In the genomic region with DNA sequence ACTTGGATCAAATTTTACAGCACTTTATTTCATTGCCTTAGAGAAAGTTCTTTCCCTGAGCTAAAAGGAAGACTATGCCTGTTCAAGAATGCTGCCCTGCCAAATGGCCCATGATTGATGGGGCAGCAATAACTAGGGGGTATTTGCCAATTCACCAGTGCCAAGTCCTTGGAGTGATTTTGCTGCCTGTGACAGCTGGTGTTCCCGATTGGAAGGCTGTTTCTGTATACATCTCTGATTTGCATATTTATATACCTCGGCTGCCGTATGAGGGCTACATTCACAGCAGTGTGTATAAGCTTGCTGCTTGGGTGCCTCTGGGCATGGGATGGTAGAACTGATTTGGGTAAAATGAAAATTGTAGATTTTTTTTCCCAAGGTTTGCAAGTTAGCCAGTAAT, we compare ENCODE assay signal across 10 mouse cellular contexts.
DNase-seq lines count a peak whose midpoint lies in the region; ATAC-seq lines count a peak whose summit lies in the region.
"Had no signal": no experiment of that assay in that cellular context is flagged by ENCODE, and none has a peak within 500 bp of the region (broad histone marks: within the 10 kb centered on the region; RNA-seq: fewer than 3 reads in every experiment).

No protein-coding gene starts in this region.

- WGBS in forebrain, embryonic 13.5 days: 28% methylated on average over 3 of the region's 3 CpGs
- 80% methylated on average over 3 of the region's 3 CpGs for WGBS in forebrain, embryonic 10.5 days
- 16% methylated on average over 3 of the region's 3 CpGs for WGBS in hindbrain, embryonic 13.5 days

- H3K4me1 ChIP-seq in forebrain, embryonic 13.5 days: peaks cover 15% of the 10 kb centered on the region
- H3K4me1 ChIP-seq in forebrain, embryonic 10.5 days: no peaks in the 10 kb centered on the region
- H3K4me1 ChIP-seq in hindbrain, embryonic 13.5 days (replicated peaks): peaks cover 5% of the 10 kb centered on the region; the same call in 1 of the 2 replicates

- DNase-seq in forebrain, embryonic 10.5 days (ENCODE audit: extremely low spot score, low spot score): no peak
- peak; percentile 38 for DNase-seq in right cerebral cortex, adult 18-20 months
- DNase-seq in right cerebral cortex, postnatal 25 days: no peak
- DNase-seq in right cerebral cortex, postnatal 4 days: peak; percentile 9
- no peak for DNase-seq in lung, postnatal 36 days
- DNase-seq in kidney, adult 9 months: no peak
- DNase-seq: adrenal gland, adult 2 months; lung, postnatal 4 days had no signal

- H3K9ac ChIP-seq in forebrain, embryonic 13.5 days: no peak overlapping the region
- no peak overlapping the region for H3K9ac ChIP-seq in hindbrain, embryonic 13.5 days

- no peak overlapping the region for H3K4me3 ChIP-seq in forebrain, embryonic 13.5 days
- no peak overlapping the region for H3K4me3 ChIP-seq in forebrain, embryonic 10.5 days
- H3K4me3 ChIP-seq in hindbrain, embryonic 13.5 days: no peak overlapping the region

- no peak overlapping the region for H3K4me2 ChIP-seq in forebrain, embryonic 13.5 days
- H3K4me2 ChIP-seq in hindbrain, embryonic 13.5 days: no peak overlapping the region

- ATAC-seq in forebrain, embryonic 13.5 days: peak; percentile 92
- ATAC-seq in hindbrain, embryonic 13.5 days (ENCODE audit: low FRiP score): peak; percentile 88

- no peaks in the 10 kb centered on the region for H3K27me3 ChIP-seq in forebrain, embryonic 13.5 days
- no peaks in the 10 kb centered on the region for H3K27me3 ChIP-seq in forebrain, embryonic 10.5 days (ENCODE audit: poor library complexity, severe bottlenecking)
- H3K27me3 ChIP-seq in hindbrain, embryonic 13.5 days: no peaks in the 10 kb centered on the region

- no peaks in the 10 kb centered on the region for H3K9me3 ChIP-seq in forebrain, embryonic 13.5 days (replicated peaks)
- H3K9me3 ChIP-seq in forebrain, embryonic 10.5 days: no peaks in the 10 kb centered on the region
- H3K9me3 ChIP-seq in hindbrain, embryonic 13.5 days: no peaks in the 10 kb centered on the region

- H3K27ac ChIP-seq in forebrain, embryonic 13.5 days: no peak overlapping the region
- no peak overlapping the region for H3K27ac ChIP-seq in forebrain, embryonic 10.5 days
- 0 out of 2 replicates have a peak overlapping the region, but pooled peaks have one; percentile 0 for H3K27ac ChIP-seq in hindbrain, embryonic 13.5 days

- H3K36me3 ChIP-seq in forebrain, embryonic 13.5 days (ENCODE audit: poor library complexity, severe bottlenecking): no peaks in the 10 kb centered on the region
- H3K36me3 ChIP-seq in forebrain, embryonic 10.5 days (replicated peaks): no peaks in the 10 kb centered on the region
- no peaks in the 10 kb centered on the region for H3K36me3 ChIP-seq in hindbrain, embryonic 13.5 days

Comparison
In these comparisons a context has a peak if more than half of its experiments do, and no peak if none do; other contexts are left out.
1. DNase-seq: peak in right cerebral cortex, adult 18-20 months (single experiment) and right cerebral cortex, postnatal 4 days (single experiment); none in forebrain, embryonic 10.5 days (single experiment), right cerebral cortex, postnatal 25 days (single experiment), lung, postnatal 36 days (single experiment) and kidney, adult 9 months (single experiment).